Mouse (Mus musculus): Measurements from ENCODE around the gene Nek2.

Gene Nek2

DNA sequence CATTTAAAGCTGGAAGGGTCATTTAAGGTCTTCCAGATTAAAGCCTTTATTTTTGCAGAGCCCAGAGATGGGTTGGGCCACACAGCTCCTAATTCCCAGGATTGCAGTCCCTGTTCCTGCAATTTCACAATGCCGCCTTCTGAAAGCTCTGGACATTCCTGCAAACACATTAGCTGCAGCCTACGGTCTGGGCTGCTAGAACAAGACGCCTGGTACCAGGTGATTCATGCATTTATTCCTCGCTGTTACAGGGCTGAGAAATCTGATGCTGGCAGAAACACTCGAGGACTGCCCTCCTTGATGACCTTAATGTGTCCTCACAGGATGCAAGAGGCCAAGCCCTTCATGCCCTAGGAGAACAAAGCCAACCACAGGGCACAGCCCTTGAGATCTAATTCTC is 6.3 kb upstream of the Nek2 start:
- no peak for DNase-seq (ENCODE audit: low read depth, low spot score)

DNA sequence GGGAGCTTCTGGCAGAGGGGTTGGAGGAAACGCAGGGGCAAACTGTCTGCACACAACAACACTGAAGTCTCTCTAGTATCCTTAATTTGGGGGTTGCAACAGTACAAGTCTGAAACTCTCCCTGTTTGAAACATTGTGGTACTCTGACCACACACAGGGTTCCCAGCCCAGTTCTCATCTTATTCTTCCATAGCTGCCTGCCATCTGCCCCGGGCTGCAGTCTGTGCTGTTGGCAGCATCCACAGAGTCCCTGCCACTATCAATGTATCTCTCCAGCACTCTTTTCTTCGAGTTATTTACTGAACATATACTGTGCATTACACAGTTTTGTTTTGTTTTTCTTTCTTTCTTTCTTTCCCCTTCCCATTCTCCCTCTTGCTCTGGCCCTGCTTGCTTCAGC is 4.6 kb upstream of the Nek2 start:
- DNase-seq (ENCODE audit: low read depth, low spot score), result no peak

DNA sequence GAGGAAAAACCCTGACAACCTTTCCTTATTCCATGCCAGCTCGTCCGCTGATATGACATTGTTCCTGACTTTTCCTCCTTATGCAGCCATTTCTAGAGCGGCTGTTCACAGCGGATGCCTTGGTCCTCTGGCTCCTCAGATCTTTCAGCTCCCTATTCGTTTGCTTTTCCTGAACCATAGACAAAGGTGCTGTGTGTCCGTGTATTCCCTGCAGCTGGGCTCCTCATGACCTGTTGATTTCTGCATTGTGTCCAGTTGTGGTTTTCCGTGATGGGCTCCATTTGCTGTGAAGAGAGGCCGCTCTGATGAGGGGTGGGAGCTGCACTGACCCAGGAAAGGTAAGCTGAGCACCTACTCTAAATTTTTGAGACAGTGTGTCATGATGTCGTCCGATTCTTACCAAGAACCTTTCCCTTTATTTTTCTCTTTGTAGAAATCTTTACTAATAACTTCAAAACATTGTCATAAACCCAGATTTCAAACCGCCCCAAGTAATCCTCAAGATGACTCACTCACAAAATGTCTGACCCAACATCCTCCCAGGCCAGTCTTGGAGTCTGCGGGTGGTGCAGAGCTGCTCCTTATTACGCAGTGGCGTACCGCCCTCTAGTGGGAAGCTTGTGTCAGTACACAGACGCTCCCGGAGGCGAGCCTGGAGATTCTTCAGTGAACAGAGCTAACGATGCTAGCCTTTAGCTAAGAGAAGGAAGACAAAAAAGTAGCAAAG is 3.7 kb upstream of the Nek2 start:
- DNase-seq (ENCODE audit: low read depth, low spot score), result peak; percentile 54

DNA sequence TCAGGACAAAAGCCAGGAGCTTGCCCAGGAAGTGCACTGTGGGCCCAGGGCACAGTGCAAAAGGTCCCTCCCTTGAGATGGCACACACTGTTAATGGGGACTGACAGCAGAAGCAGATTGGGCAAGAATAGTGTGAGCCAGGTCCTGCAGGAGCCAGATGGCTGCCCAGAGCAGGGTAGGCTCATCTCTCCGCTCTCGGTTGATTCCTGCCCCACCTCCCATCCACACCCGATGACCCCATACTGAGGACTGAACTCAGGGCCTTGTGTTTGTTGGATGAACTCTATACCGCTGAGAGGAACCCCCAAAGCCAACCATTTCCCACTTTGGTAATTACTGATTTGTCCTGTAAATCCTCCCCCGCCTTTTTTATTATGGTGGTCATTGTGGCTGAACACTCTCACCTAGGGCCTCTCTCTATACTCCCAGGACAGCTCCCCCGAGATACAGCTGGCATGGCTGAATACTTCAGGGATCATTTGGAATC is 3.1 kb upstream of the Nek2 start:
- no peak for DNase-seq (ENCODE audit: low read depth, low spot score)

DNA sequence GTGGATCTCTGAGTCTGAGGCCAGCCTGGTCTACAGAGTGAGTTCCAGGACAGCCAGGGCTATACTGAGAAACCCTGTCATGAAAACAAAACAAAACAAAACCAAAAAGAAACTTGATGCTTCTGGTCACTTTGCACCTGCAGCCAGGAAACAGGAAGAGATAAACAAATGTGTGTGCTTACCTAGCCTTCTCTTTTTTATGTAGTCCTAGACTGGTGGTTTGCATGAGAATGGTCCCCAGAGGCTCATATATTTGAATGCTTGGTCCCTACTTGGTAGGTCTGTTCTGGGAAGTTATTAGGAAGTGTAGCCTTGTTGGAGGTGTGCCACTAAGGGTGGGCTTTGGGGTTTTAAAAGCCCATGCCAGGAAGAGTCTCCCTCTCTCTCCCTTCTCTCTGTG is 2.2 kb upstream of the Nek2 start:
- no peak for DNase-seq (ENCODE audit: low read depth, low spot score)

DNA sequence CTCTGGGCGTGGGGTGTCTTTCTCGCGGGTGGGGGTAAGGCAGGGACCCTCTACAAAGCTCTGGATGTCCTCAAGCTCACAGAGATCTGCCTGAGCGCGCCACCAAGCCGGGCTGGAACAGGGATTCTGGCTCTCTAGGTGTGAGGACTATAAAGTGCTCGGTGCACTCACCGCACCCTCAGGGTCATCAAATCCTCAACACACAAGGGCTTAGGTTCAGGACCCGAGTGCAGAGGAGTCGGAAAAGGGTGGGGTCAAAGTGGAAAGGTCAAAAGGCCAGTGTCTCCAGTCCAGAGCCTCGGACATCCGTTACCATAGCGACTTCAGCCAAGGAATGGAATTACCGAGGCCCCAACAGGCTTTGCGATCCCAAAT is 306 bp upstream of the Nek2 start:
- DNase-seq (ENCODE audit: low read depth, low spot score), result no peak

DNA sequence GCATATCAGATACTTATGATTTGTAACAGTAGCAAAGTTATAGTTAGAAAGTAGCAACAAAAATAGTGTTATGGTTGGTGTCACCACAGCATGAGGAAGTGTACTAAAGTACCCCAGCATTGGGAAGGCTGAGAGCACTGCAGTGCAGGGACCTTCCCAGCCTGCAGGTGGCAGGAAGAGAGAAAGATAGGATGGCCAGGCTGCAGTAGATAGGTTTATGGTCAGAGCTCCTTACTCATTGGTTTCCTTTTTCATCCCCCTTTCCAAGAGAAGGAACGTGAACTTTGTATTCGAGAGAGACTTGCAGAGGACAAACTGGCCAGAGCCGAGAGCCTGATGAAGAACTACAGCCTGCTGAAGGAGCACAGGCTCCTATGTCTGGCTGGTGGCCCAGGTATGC is 7.9 kb downstream of the Nek2 start:
- no peak for DNase-seq (ENCODE audit: low read depth, low spot score)

DNA sequence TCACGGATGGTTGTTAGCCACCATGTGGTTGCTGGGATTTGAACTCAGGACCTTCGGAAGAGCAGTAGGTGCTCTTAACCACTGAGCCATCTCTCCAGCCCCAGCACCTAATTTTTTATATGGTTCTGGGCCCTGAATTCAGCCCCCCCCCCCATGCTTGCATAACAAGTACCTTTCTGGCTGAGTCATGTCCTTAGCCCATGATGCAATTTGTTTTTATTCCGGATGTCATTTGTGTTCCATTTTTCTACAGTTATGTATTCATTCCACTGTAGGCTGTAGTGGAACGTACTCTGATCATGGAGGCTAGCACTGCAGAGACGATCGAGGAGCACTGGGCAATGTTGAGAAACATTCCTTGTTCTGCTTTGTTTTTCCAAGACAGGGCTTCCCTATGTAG is 12.2 kb downstream of the Nek2 start:
- no peak for DNase-seq (ENCODE audit: low read depth, low spot score)

DNA sequence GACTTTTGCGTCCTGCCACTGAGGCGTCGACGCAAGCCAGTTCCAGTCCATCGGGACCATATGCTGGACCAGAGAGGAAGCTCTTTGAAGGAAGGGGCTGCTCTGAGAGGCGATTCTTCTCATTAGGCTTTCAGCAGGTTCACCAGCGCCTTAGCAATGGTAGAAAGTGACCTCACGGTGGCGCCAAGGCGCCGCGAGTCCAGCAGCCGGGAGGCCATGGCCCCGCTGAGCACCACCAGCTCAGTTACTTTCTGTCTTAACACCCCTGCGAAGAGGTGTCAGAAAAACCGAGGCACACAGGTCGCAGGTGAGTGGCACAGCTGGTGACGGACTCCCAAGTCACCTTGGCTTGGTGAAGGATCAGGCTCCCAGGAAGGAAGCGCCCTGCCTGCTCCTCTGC is 13.6 kb downstream of the Nek2 start:
- peak; percentile 58 for DNase-seq (ENCODE audit: low read depth, low spot score)

DNA sequence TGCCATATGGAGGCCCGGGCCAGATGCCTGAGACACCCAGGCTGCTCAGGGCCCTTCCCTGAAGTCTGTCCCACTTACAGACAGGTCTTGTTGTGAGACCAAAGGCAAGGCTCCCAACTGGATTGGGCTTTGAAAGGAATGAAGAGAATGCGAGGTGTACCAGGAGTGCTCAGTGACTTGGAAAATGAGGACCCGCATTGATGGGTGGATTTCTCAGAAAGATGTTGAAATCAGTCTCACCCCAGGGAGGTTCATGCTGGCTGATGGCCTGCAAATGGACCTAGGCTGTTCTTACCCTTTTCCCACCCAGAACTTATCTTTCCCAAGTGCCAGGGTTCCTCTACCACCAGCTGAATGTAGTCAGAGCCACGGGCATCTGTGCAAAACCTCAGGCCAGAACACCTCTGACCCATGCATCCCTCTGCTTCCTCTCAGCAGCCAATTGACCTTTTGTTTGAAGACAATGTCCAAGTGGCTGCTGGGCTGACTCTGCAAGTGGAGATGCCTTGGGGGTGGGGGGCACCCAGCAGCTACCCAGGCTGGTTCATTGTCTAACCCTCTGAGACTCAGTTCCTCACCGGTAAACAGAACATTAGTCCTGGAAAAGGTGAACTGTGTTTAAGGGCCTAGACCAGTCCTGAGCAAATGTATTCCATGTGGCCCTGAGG is 15.2 kb downstream of the Nek2 start:
- no peak for DNase-seq (ENCODE audit: low read depth, low spot score)

DNA sequence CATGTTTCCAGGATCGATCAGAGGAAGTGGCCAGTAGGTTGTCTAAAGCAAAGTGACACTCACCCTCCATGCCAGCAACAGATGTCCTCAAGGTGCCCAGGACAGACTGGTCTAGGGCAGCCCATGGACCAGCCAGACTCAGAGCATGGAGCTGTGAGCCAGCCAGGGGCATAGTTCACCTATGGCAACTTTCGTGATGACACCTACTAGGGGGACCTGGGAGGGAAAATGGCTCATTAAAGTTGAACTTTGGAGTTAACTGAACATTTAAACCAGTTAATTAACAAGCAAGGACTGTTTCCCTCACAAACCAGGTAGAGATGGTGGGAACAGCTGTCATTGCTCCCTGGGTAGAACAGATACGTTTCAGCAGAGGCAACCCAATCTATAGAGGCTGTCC is 16.4 kb downstream of the Nek2 start:
- DNase-seq (ENCODE audit: low read depth, low spot score), result no peak

DNA sequence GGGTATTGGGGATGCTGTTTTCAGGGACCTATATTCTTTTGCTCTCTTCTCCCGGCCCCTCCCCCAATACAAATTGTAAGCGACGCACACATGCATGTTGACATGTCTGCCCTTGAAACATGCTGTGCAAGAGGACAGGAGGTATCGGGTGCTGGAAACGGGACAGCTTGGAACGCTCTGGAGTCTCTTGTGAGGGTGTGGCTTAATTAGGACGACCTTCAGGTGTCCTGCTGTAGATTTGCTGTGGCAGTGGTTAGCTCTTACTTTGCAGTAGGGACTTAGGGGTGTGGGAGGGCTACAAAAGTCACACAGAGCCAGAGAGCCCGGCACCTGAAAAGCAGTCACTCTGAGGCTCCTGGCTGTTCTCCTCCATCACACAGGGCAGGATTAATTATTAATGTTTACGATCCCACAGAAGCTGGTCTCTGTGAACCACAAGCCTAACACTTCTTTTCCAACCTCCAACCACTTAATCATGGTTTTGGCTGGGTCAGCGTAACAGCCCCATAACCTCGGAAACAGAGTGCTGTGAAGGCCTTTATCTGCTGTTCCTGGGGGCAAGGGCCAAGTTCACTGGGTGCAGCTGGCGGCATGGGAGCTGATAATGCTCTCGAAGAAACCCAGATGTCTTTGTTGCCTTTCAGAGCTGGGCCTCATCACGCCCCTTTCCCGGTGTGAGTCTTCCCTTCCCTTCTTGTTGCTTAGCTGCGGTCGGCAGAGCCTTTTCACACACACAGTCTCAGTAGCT is 17.9 kb downstream of the Nek2 start:
- DNase-seq (ENCODE audit: low read depth, low spot score), result no peak

DNA sequence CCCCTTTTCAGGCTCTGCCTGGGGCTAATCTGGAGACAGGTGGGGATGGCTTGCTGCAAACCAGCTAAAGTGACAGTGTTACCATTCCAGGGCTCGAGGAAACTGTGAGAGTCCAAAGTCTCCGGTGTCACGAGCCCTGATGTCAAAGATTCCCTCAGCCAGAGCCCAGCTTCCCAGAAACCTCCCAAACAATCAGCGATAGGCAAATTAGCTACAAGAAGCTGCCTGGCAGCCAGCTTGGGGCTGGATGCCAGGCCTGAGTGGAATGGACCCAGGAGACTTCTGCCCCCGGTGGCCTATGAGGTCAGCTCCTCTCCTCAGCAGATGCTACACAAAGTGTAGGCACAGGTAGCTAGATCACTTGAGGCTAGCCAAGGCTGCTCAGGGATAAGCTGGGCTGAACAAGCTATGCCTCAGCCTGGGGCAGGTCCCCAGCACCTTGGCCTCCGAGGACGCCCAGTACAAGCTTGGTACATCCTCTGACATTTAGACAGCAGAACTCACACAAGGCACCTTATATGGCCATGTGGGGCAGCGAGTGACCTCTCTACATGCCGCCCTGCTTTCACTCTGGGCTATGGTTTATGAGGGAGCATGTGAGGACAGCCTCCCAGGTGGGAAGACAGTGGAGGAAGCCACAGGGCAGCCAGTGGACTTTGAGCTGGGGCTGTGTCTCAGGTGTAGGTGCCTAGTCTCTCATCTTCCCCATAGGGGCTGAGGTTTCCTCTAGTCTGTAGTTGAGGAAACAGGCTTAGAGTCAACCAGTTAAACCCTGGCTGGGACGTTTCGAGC is 19.7 kb downstream of the Nek2 start:
- DNase-seq (ENCODE audit: low read depth, low spot score), result no peak

DNA sequence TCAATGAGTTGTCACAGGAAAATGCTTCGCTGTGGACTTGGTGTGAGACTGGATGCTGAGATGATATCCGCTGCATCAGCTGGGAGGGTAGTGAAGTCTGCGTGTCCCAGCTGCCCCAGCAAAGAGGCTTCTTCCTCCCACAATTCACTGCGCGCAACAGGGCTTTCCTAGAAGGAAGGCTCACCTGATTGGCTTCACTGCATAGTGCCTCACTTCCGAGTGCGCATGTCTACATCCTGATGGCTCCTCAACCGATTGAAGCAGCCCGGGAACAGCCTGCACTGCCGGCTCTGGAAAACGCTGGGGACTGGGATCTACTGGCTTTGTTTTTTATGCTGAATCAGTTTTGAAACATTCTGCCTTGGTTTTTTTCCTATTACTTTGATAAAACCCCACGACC is 21.0 kb downstream of the Nek2 start:
- DNase-seq (ENCODE audit: low read depth, low spot score), result no peak

DNA sequence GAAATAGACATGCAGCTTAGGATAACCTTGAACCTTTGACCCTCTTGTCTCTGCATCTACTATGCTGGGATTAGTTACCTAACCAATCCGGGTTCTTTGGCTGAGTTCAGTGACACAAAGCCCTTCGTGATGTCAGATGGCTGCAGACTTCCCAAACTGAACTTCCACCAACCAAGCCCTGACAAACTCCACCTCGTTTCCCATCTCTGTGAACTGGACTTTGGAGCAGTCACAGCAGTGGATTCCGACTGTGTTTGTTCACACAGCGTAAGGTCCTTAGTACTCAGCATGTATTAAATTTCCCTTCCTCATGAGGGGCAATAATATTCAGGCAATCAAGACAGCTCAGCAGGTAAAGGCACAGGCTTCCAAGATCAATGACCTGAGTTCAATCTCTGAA is 25.4 kb downstream of the Nek2 start:
- DNase-seq (ENCODE audit: low read depth, low spot score), result no peak

DNA sequence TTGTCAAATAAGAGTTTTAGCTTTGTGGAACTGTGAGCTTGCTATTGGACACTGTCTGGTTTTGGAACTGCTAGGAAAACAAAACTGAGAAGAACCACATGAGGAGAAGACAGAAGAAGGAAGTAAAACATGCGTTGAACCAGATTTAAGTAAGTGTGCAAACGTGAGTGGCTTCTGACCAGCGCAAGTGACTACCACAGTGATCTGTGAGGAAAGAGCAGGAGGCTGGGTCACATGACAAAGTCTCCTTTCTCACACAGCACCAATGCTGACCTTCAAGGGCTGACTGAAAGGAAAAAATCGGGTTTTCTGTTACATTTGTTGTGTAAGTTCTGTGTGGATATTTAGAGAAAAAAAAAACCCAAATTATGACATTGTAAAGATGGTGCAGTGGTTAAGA is 28.3 kb downstream of the Nek2 start:
- no peak for DNase-seq (ENCODE audit: low read depth, low spot score)

DNA sequence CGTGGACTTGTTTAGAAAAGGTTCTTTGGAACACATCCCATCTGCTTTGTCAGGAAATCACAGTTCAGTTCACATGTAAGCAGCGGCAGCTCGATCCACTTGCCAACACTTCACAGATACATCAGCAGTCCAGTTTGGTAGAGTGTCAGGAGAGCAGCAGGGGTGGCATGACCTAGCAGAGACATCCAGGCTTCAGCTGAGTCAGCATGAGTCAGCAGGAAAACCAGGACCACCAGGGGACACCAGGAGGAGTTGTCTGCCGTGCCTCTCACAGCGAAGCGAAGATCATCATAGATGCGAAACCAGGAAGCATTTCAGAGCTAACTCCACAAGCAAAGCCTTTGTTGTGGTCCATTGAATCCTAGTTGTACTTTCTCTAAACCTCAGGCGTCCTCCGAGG is 32.2 kb downstream of the Nek2 start:
- DNase-seq (ENCODE audit: low read depth, low spot score), result peak; percentile 75

DNA sequence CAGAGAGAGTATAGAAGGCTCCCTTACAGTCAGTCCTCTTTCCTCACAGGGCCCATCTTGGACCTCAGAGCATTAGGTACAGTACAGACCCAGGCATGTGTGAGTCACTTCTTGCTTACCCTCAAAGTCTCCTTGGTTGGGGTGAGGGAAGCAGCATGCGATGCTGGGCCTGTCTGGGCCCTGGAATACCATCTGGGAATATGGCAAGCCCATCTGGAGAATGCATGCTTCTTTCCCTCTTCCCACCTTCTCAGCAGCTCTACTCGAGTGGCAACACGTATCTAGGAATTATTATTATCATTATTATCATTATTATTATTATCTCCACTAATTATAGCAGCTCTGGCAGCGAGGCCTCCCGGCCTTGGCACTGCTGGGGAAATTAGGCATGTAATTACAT is 33.5 kb downstream of the Nek2 start:
- DNase-seq (ENCODE audit: low read depth, low spot score), result no peak

DNA sequence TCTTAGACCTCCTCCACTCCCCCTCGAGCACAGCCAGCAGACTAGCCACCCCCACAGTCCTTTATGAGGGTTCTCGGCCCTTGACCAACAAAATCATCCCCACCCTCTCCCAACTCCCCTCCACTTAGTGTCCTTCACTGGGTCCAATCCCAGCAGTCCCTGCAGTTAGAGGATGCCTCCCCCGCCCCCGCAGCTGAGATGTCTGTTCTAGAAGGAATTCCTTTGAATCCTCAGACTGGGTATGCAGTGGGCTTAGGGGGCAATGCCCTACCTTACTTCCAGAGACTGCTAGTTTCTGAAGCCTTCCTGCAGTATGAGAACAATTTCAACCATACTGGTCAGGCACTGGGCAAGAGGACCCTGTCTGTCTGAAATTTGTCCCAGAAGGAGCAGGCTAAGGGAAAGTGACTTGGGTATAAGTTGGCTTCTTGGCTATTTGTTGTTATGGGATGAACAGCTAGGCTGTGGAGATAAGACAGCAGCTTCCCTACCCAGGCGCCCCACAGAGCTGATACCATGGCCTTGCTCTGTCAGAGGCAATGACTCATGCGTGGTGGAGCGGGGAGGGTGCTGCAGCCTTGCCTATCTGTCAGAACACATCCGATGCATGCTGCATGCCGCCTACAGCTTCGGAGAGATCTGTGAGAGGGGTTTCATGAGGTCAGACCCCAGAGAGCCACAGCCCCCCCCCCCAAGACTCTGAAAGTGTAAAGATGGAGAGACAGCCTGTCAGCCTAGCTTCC is 34.1 kb downstream of the Nek2 start:
- DNase-seq (ENCODE audit: low read depth, low spot score), result peak; percentile 81

DNA sequence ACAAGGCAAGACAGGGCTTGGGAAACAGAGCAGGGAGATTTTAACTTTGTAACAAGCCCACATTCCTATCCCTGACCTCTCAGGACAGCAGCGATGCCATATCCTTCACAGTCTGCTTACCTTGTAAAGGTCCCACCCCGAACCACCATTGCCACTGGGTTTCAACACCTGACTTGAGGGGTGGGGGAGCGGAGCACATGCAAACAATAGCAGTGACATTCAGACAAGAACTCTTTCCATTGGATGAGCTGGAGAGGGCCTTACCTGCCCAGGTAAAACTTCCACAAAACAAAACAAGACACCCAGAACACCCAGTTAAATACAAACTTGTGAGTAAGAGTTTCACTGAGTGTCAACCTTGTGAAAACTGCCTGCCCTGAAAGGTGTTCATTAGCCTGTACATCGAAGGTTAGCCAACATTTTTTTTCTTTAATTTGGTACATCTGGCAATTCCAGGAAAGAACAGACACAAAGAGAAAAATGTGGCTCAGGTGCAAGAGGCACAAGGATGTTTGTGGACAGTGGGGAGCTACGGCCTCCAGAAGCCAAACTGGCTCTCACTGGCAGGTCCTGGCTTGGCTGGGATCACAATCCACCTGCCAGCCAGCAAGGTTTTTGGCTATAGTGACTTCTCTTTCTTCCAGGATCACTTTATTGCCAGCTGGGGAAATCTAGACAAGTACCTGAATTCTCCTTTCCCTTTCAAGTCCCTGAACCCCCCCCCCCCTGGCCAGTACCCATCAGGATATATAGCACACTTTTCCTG is 35.8 kb downstream of the Nek2 start:
- no peak for DNase-seq (ENCODE audit: low read depth, low spot score)

DNA sequence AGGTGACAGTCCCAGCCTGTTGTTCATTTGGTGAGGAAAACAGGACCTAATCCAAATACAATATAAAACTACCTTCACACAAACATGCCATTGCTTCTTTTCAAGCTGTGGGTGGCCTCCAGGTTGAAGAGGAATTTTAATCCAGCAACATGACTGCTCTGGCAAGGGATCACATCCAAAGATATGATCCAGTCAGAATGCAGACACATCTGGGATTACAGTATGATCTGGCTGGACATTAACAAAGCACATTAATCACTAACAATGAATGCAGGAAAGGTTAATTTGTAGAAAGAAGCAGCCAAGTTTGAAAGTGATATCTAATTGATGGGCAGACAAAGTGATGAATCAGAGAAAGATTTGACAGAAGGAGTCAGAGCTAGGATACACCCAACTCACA is 36.9 kb downstream of the Nek2 start:
- DNase-seq (ENCODE audit: low read depth, low spot score), result no peak

Measured in c-Kit-negative CD71-positive TER-119-positive erythroid progenitor cells, embryonic 14.5 days (primary cell).